Mouse (Mus musculus) G1E (cell line): Measurements from ENCODE around the gene Nodal.

ENCODE experiments used
- CTCF ChIP-seq: IDR thresholded peaks from 2 replicates; pipeline ENCODE4 v1.5.1; 2012; ENCODE audit warnings: low read depth, low read length, inconsistent platforms, mixed read lengths
- GATA1 ChIP-seq: IDR thresholded peaks from 2 replicates; pipeline ENCODE4 v1.6.1; 2012; ENCODE audit warnings: borderline replicate concordance, low read length, inconsistent platforms, mixed read lengths
- GATA2 ChIP-seq: IDR thresholded peaks from 2 replicates; pipeline ENCODE4 v1.6.1; 2012; ENCODE audit warnings: low read depth, low read length, inconsistent platforms, borderline replicate concordance
- POLR2AphosphoS5 ChIP-seq: IDR thresholded peaks from 2 replicates; pipeline ENCODE4 v1.6.1; 2012; ENCODE audit warnings: low read depth, low read length, inconsistent platforms; ENCODE audit not compliant: insufficient replicate concordance
- TAL1 ChIP-seq: conservative IDR thresholded peaks from 2 replicates; pipeline ENCODE4 v1.6.1; 2012; ENCODE audit warnings: low read depth, low read length, inconsistent platforms, mixed read lengths

- TF ChIP-seq CTCF (no peak), GATA1 (no peak), TAL1 (no peak), POLR2AphosphoS5 (no peak), GATA2 (no peak)
These were observed 55.9 kb downstream of the Nodal start for GRCm38 (mm10) chr10:61473640-61474039.
